Mouse (Mus musculus) B cell, adult 2 months (primary cell): ENCODE measurements around the gene Cnksr3.

Experiments used
- DNase-seq, 2 experiments: peaks; one replicate each; pipeline ENCODE4 v3.0.0; 2022

Cnksr3 gene

DNA sequence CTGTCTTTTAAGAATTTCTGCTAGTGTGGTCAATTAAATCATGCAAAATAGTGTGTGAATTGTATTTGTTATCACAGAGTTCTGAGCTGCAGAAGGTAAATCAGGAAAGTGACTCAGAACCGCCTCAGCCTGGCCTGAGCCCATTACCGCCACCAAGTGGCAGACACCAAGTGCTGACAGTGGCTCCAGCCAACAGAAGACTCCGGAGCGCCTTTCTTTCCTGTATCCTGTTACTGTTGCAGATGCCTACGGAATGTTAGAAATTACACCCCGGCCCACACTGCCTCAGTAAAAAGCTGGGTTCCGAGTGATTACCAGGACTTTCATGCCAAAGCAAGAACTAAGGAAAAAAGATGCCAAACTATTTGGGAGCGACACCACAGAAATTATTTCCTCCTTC lies 135.8 kb downstream of the Cnksr3 start:
- peak; percentile 61 to 65 for DNase-seq

DNA sequence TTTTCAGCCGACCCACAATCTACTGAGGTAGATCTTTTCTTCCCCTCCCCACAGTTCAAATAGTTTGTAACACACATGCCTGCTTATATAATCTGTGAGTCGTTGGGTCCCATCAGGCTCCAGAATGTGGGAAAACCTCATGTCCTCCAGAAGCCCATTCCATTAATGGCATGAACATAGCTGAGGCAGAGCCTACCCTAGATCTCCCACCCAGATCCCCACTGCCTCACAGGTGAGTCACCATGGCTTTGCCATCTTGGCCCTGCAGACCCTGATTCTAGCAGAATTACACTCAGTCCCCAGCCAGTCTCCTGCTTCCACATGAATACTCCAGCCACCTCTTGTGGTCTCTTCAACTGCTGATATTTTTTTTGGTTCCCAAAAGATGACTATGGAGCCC lies 136.4 kb downstream of the Cnksr3 start:
- DNase-seq, result no peak

DNA sequence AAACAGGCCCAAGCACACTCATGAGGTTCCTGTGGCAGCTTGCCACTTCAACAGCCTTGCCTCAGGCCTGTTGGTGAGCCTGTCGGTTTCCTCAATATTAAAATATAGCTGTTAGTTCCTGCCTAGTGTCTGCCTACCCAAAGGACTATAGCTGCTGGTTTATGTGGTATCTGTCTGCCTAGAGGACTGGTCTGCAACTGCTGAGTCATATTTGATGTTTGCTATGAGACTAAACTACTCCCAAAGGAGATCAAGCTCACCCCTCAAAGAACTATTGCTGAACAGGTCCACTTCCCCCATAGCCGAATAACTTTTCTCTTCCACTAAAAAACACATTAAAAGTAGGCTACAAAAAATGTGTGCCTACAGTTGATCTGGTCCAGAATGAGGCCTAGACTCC lies 137.8 kb downstream of the Cnksr3 start:
- DNase-seq, result no peak

DNA sequence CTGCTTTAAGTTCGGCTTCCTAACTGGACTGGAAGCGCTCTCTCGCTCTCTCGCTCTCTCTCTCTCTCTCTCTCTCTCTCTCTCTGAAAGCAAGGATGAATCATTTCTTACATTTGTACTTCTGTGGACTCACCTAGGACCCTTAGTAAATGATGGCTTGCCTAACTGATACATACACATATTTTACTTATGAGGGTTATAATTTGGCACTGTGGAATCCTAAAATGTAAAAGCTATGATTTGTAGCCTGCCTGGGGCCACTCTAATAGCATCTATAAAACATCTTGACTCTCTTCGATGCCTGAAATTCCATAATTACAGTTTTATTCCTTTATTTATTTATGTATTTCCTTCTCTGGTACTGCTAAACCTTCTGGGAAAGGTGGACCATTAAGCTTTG lies 141.1 kb downstream of the Cnksr3 start:
- no peak for DNase-seq

DNA sequence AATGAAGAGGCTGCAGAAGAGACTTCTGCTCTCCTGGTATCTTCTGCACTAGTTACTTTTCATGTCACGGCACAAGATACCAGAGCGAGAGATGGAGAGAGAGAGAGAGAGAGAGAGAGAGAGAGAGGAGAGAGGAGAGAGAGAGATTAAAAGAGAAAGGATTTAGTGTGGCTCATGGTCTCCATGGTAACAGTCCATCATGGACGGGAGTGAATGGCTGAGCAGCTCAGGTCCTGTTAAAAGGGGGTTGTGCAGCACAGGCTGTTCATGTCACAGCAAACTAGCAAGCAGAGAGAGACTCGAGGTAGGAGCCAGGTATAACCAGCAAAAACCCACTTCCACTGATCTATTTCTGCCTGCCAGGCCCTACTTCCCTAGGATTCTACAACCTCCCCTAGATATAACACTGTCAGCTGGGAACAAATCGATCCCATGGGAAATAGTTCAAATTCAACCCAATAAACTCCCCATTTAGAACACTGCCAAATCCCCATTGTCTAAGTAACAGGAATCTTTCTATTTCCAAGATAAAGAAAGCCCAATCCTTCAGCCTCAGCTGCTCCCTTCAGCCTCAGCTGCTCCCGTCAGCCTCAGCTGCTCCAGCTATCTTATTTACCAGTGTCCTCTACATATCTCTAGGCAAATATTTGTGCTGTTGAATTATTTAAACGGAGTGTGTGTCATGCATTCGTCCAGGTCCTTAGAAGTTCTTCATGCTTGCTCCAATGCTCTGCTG lies 141.8 kb downstream of the Cnksr3 start:
- DNase-seq, result no peak

DNA sequence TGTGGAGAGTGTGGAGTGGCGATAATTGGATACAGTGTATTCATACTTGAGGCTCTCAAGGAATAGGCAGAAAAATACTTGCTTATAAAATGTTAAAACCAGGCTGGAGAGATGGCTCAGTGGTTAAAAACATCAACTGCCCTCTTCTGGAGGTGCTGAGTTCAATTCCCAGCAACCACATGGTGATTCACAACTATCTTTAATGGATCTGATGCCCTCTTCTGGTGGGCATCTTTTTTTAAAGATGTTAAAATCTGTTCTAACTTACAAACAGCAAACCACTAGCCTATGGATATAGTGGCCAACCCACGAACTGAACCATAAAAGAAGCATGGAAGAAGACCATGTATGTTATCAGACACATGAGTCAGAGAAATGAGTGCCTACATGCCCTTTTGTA lies 142.9 kb downstream of the Cnksr3 start:
- no peak for DNase-seq
